Mouse (Mus musculus) small intestine, adult 2 months (tissue): ENCODE results near the gene Ttc28.

ENCODE experiments used
- CTCF ChIP-seq: fragments of 200-500 bp; IDR thresholded peaks from 2 replicates; pipeline ENCODE4 v1.5.1; 2012; ENCODE audit warnings: low read depth, mild to moderate bottlenecking, control low read depth, inconsistent platforms, low read length, moderate library complexity, mixed read lengths; ENCODE audit not compliant: insufficient replicate concordance, insufficient read length; ENCODE audit errors: extremely low read depth
- POLR2A ChIP-seq: fragments of 200-500 bp; IDR thresholded peaks from 2 replicates; pipeline ENCODE4 v1.6.1; 2012; ENCODE audit warnings: low read depth, mild to moderate bottlenecking, control low read depth, inconsistent platforms, low read length, moderate library complexity

DNA sequence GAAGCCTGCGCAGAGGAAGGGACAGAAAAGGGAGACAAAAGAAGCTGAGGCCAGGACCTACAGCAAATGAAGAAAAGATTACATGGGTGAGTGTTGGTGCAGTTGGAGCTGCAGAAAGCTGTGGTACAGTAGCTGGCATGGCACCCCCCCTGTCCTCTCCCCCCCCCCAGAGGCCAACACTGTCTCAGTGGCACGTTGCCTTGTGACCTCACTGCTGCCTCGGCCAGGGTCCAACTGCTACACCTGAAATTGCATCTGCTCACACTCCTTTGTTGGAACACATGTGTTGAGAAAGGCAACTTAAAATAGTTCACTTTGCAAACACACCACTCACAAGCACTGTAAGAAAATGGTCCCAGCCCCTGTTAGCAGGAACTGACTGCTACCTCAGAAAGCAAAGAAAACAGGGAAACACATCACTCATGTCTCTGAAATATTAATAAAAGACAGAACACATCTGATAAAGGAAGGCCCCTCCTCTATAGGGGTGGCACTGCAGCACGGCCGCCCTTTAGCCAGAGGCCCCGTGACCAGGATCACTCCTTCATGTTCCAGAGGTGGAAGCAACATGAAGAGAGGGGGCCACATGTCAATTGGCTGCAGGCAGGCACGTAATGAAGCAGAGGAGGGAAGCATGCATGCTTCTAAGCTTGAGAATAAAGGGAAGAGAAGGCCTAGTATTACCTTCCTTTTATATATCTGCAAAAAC lies 301.8 kb downstream of the Ttc28 start:
- TF ChIP-seq POLR2A, result no peak
- no peak for TF ChIP-seq CTCF
